Mouse (Mus musculus) small intestine, adult 2 months (tissue): ENCODE results near the gene Kndc1.

Experiments
- CTCF ChIP-seq: fragments of 200-500 bp; IDR thresholded peaks from 2 replicates; pipeline ENCODE4 v1.5.1; 2012; ENCODE audit warnings: low read depth, mild to moderate bottlenecking, control low read depth, inconsistent platforms, low read length, moderate library complexity, mixed read lengths; ENCODE audit not compliant: insufficient replicate concordance, insufficient read length; ENCODE audit errors: extremely low read depth
- POLR2A ChIP-seq: fragments of 200-500 bp; IDR thresholded peaks from 2 replicates; pipeline ENCODE4 v1.6.1; 2012; ENCODE audit warnings: low read depth, mild to moderate bottlenecking, control low read depth, inconsistent platforms, low read length, moderate library complexity

GRCm38 (mm10) chr7:139871014-139871413 lies 23.5 kb upstream of the Kndc1 start:
- TF ChIP-seq POLR2A (no peak), CTCF (no peak)
